In the genomic region with DNA sequence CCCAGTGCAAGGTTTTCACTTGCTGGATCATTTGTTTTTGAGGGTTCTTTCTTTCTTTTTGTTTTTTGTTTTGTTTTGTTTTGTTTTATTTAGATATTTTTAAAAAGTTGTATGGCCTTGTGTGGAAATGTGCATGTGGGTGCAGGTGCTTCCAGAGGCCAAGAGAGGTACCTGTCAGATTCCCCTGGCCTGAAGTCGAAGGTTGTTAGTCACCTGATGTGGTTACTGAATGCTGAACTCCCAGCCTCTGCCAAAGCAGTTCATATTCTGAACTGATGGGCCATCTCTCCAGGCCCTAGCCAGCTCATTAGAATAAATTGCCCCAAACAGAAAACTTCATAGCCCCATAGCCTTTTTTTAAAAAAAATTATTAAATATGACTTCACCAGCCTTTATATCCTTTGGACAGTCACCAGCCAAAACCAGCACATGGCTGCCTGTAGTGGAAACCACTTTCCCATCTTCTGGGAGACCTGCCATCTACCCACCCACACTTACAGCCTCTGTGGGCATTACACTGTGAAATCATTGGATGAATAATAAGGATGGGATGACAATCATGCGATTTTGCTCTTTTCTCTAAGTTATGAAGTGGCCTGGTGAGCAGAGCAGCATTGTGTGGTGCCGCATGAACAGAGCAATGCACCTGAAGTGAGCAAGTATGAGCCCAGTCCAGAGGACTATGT, we compare ENCODE assay signal across 21 mouse cellular contexts. TPM values are rescaled to one million over a fixed set of nuclear protein-coding genes. Genes with fewer than 3 reads are reported as not detected.
A peak's percentile ranks its signal among the peaks of the same experiment; 100 is the strongest.
DNase-seq lines count a peak whose midpoint lies in the region; TF ChIP-seq lines count a peak whose summit lies in the region.
"Had no signal": no experiment of that assay in that cellular context is flagged by ENCODE, and none has a peak within 500 bp of the region (broad histone marks: within the 10 kb centered on the region; RNA-seq: fewer than 3 reads in every experiment).

No protein-coding gene starts in this region.

- TF ChIP-seq POLR2A in liver, adult 2 months (IDR thresholded peaks at IDR 0.05; ENCODE audit: extremely low read depth, insufficient read depth, low read length) = no peak
- no peak for TF ChIP-seq POLR2A in cerebellum, adult 2 months (IDR thresholded peaks at IDR 0.05; ENCODE audit: borderline replicate concordance, insufficient read depth, low read length)

- TF ChIP-seq CTCF in liver, adult 2 months (IDR thresholded peaks at IDR 0.05; ENCODE audit: low read depth, low read length) = no peak
- TF ChIP-seq CTCF in layer of hippocampus, adult 2 months (conservative IDR thresholded peaks at IDR 0.05) = no peak
- no peak for TF ChIP-seq CTCF in left cerebral cortex, adult 2 months (IDR thresholded peaks at IDR 0.05)
- no peak for TF ChIP-seq CTCF in cerebellum, adult 2 months (IDR thresholded peaks at IDR 0.05; ENCODE audit: borderline replicate concordance, insufficient read depth, low read depth, low read length)

- H3K27ac ChIP-seq in liver, adult 2 months (replicated peaks; ENCODE audit: insufficient read depth, low read depth, low read length) = no peak overlapping the region
- H3K27ac ChIP-seq in layer of hippocampus, adult 2 months = no peak overlapping the region; the same call in 1 of the 2 replicates
- H3K27ac ChIP-seq in left cerebral cortex, adult 2 months = no peak overlapping the region
- H3K27ac ChIP-seq in cerebellum, adult 2 months (ENCODE audit: insufficient read depth, low read length) = no peak overlapping the region
- H3K27ac ChIP-seq: embryonic facial prominence, embryonic 10.5 days; limb, embryonic 12.5 days; midbrain, embryonic 12.5 days; neural tube, embryonic 15.5 days had no signal

- no peaks in the 10 kb centered on the region for H3K27me3 ChIP-seq in liver, adult 2 months (ENCODE audit: control insufficient read depth, insufficient read depth, low read length)
- no peaks in the 10 kb centered on the region for H3K27me3 ChIP-seq in cerebellum, adult 2 months (ENCODE audit: control insufficient read depth, insufficient read depth, low read length)
- H3K27me3 ChIP-seq: limb, embryonic 12.5 days; midbrain, embryonic 12.5 days; neural tube, embryonic 15.5 days had no signal

- DNase-seq in liver, adult 2 months (ENCODE audit: extremely low read depth, low read depth, low spot score) = peak; percentile 82
- DNase-seq in liver = no peak
- peak; percentile 47 to 70 for DNase-seq in layer of hippocampus, adult 2 months (ENCODE audit: low spot score in 2 of 2)
- DNase-seq in left cerebral cortex, adult 2 months (ENCODE audit: extremely low spot score in 1 of 2, low spot score in 2 of 2) = peak; percentile 24 to 60
- peak; percentile 48 to 50 for DNase-seq in right cerebral cortex, postnatal 36 days (ENCODE audit: low spot score in 2 of 2)
- no peak for DNase-seq in lung, postnatal 25 days (ENCODE audit: low spot score)
- no peak for DNase-seq in cerebellum, adult 2 months
- DNase-seq in gastrocnemius, postnatal 14 days = no peak
- DNase-seq: adrenal gland, adult 8-10 months; B cell, adult 2 months; cerebellum, postnatal 10 days; forebrain, postnatal 0 days; kidney, postnatal 10 days; lung, postnatal 36 days; thymus, adult 18-20 months had no signal

- intact Hi-C loops in left cerebral cortex, adult 2 months (cut with DNase I) = no loop called here
- intact Hi-C loops in gastrocnemius, postnatal 14 days (cut with DNase I; ENCODE audit: low total_unique reads) = no loop called here

- peaks cover 10% of the 10 kb centered on the region for H3K4me1 ChIP-seq in liver, adult 2 months (ENCODE audit: control insufficient read depth, insufficient read depth, low read length)
- H3K4me1 ChIP-seq in cerebellum, adult 2 months (ENCODE audit: control insufficient read depth, insufficient read depth, low read length) = no peaks in the 10 kb centered on the region
- H3K4me1 ChIP-seq: embryonic facial prominence, embryonic 10.5 days; limb, embryonic 12.5 days; midbrain, embryonic 12.5 days; neural tube, embryonic 15.5 days had no signal

- no peaks in the 10 kb centered on the region for H3K36me3 ChIP-seq in liver, adult 2 months (ENCODE audit: control insufficient read depth, insufficient read depth, low read length)
- H3K36me3 ChIP-seq: embryonic facial prominence, embryonic 10.5 days; limb, embryonic 12.5 days; midbrain, embryonic 12.5 days; neural tube, embryonic 15.5 days had no signal

- H3K4me3 ChIP-seq in liver, adult 2 months (ENCODE audit: insufficient read depth, low read depth, low read length) = no peak overlapping the region
- H3K4me3 ChIP-seq in layer of hippocampus, adult 2 months = no peak overlapping the region
- no peak overlapping the region for H3K4me3 ChIP-seq in left cerebral cortex, adult 2 months
- no peak overlapping the region for H3K4me3 ChIP-seq in cerebellum, adult 2 months (replicated peaks; ENCODE audit: insufficient read depth, low read depth, low read length)
- H3K4me3 ChIP-seq: embryonic facial prominence, embryonic 10.5 days; erythroblast, embryonic 14.5 days; limb, embryonic 12.5 days; midbrain, embryonic 12.5 days; neural tube, embryonic 15.5 days had no signal

- 58% methylated on average over 3 of the region's 3 CpGs for WGBS in liver, adult 2 months
- 72% methylated on average over 3 of the region's 3 CpGs for WGBS in cerebellum, adult 2 months

- no peak overlapping the region for H3K9ac ChIP-seq in liver, adult 2 months (ENCODE audit: low read depth, low read length)
- H3K9ac ChIP-seq: forebrain, postnatal 0 days; limb, embryonic 12.5 days; midbrain, embryonic 12.5 days; neural tube, embryonic 15.5 days had no signal

- H3K79me2 ChIP-seq in liver, adult 2 months (ENCODE audit: control insufficient read depth, insufficient read depth, low read length) = no peaks in the 10 kb centered on the region

RNA-seq across cellular contexts. Expression of gene Scnn1b, which starts 58.9 kb away (rescaled TPM):
- total RNA-seq in liver, adult 2 months (2014; rRNA removed) = not detected in 2 replicates
- polyA plus RNA-seq in liver, adult 2 months (2012; rRNA removed) = 0.05 TPM in 1 of 2 replicates, not detected in the other
- total RNA-seq in layer of hippocampus, adult 2 months (2021) = not detected
- not detected for total RNA-seq in left cerebral cortex, adult 2 months (2021)
- polyA plus RNA-seq in cerebellum, adult 2 months (2012; rRNA removed) = 1.3 and 1.5 TPM in 2 replicates
- total RNA-seq in gastrocnemius, postnatal 14 days (2021) = under 1 TPM; 0.29 to 0.59 TPM
- polyA plus RNA-seq: erythroblast, embryonic 14.5 days; limb, embryonic 12.5 days; liver, embryonic 16.5 days; midbrain, embryonic 12.5 days had no signal

Comparison
In these comparisons a context has a peak if more than half of its experiments do, and no peak if none do; other contexts are left out.
1. DNase-seq: peak in liver, adult 2 months (single experiment), layer of hippocampus, adult 2 months (2 of 2), left cerebral cortex, adult 2 months (2 of 2) and right cerebral cortex, postnatal 36 days (2 of 2); none in liver (single experiment), lung, postnatal 25 days (single experiment), cerebellum, adult 2 months (0 of 2) and gastrocnemius, postnatal 14 days (single experiment).